Mouse (Mus musculus) olfactory bulb, adult 2 months (tissue): ENCODE measurements around the gene Resf1. TPM values are rescaled to one million over a fixed set of nuclear protein-coding genes. Genes with fewer than 3 reads are reported as not detected.
A peak's percentile ranks its signal among the peaks of the same experiment; 100 is the strongest.
"Not testable (repeated sequence)": the region's sequence is repeated elsewhere in the genome, so short reads cannot be mapped to it uniquely, and the experiment has no call there.

Experiments
- H3K27ac ChIP-seq: fragments of 200-500 bp; 2 replicates; pipeline ENCODE4 v1.5.1; 2012; ENCODE audit warnings: low read depth, low read length; ENCODE audit not compliant: insufficient read depth
- H3K4me1 ChIP-seq: fragments of 200-500 bp; 2 replicates; pipeline ENCODE4 v1.6.1; 2012; ENCODE audit warnings: low read length; ENCODE audit not compliant: control insufficient read depth, insufficient read depth
- H3K4me3 ChIP-seq: fragments of 200-500 bp; 2 replicates; pipeline ENCODE4 v1.5.1; 2012; ENCODE audit warnings: mild to moderate bottlenecking, low read depth, low read length, moderate library complexity; ENCODE audit not compliant: insufficient read depth
- CTCF ChIP-seq: fragments of 200-500 bp; IDR thresholded peaks from 2 replicates; pipeline ENCODE4 v1.5.1; 2012; ENCODE audit warnings: low read depth, mild to moderate bottlenecking, low read length, moderate library complexity; ENCODE audit not compliant: insufficient read depth
- POLR2A ChIP-seq: fragments of 200-500 bp; IDR thresholded peaks from 2 replicates; pipeline ENCODE4 v1.6.1; 2012; ENCODE audit warnings: mild to moderate bottlenecking, low read depth, low read length, moderate library complexity; ENCODE audit not compliant: insufficient read depth
- WGBS: fragments of 180-500 bp; shearing (Covaris S2); methylation state at CpG from one replicate; pipeline ENCODE4 v1.1.7; 2018; 5-methylcytosine and 5-hydroxymethylcytosine counted together
- polyA plus RNA-seq: library from polyadenylated mRNA; stranded (reverse); fragments of >200 nt; gene quantifications from 2 replicates; pipeline ENCODE4 v1.2.4, GENCODE M21; 2012; ENCODE audit warnings: low replicate concordance; ENCODE audit not compliant: missing spikeins, insufficient read depth, insufficient read length

The Resf1 gene
- not detected in 2 replicates for polyA plus RNA-seq

GRCm38 (mm10) chr6:149308956-149309932, at the start of gene Resf1:
Gene Resf1 (plus strand): TSS chr6:149309414.
- WGBS: 1% methylated on average over 61 of the region's 61 CpGs
- Histone ChIP-seq H3K27ac (peak within 1 kb of the TSS; percentile 92), H3K4me3 (peak within 1 kb of the TSS; percentile 85), H3K4me1 (0 out of 2 replicates have a peak, but pooled peaks cover 2% of the 10 kb centered on the region)
- peak; percentile 89 for TF ChIP-seq POLR2A
- TF ChIP-seq CTCF: no peak

DNA sequence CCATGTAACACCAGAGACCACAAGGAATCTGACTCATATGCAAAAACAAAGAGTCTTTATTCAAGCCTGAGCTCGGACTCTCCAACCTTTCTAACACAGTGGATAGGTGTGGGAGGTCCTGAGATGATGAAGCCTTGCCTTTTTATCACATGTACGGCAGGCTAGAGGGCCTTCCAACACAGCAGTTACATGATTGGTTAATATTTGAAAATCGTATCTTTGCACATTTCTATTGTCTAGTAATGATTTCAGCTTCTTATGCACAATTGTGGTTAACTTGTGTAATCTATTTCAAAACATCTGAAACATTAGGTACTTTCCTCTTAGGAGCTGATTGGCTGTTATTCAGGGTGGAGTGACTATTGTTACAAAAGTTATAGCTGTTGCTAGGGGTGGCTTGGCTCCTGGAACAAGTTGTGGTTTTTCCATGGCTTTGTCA, 48.4 kb upstream of the Resf1 start:
- TF ChIP-seq CTCF: no peak
- TF ChIP-seq POLR2A: no peak

GRCm38 (mm10) chr6:149267951-149268350, 41.3 kb upstream of the Resf1 start:
- H3K27ac ChIP-seq: no peak overlapping the region
- H3K4me3 ChIP-seq: no peak overlapping the region
- H3K4me1 ChIP-seq: no peaks in the 10 kb centered on the region
- TF ChIP-seq CTCF: no peak
- no peak for TF ChIP-seq POLR2A

More for the DNA sequence above, 48.4 kb upstream of the Resf1 start:
- H3K27ac ChIP-seq: no peak overlapping the region
- H3K4me3 ChIP-seq: no peak overlapping the region
- WGBS: 68% methylated on average over 3 of the region's 3 CpGs
- H3K4me1 ChIP-seq: no peaks in the 10 kb centered on the region

- no peak overlapping the region for H3K4me3 ChIP-seq
- TF ChIP-seq POLR2A: no peak
- no peak for TF ChIP-seq CTCF
- no peak overlapping the region for H3K27ac ChIP-seq
- no peaks in the 10 kb centered on the region for H3K4me1 ChIP-seq
- WGBS: 73% methylated on average over 2 of the region's 2 CpGs
These were observed 30.9 kb upstream of the Resf1 start for GRCm38 (mm10) chr6:149278248-149278731.

GRCm38 (mm10) chr6:149278866-149279265, 30.3 kb upstream of the Resf1 start:
- WGBS: 96% methylated on average over 1 of the region's 1 CpGs
- H3K4me1 ChIP-seq: no peaks in the 10 kb centered on the region
- H3K4me3 ChIP-seq: no peak overlapping the region
- TF ChIP-seq POLR2A: no peak
- TF ChIP-seq CTCF: no peak
- no peak overlapping the region for H3K27ac ChIP-seq

GRCm38 (mm10) chr6:149280511-149280910, 28.7 kb upstream of the Resf1 start:
- H3K27ac ChIP-seq: no peak overlapping the region
- no peaks in the 10 kb centered on the region for H3K4me1 ChIP-seq
- no peak overlapping the region for H3K4me3 ChIP-seq
- TF ChIP-seq CTCF: no peak
- TF ChIP-seq POLR2A: no peak

DNA sequence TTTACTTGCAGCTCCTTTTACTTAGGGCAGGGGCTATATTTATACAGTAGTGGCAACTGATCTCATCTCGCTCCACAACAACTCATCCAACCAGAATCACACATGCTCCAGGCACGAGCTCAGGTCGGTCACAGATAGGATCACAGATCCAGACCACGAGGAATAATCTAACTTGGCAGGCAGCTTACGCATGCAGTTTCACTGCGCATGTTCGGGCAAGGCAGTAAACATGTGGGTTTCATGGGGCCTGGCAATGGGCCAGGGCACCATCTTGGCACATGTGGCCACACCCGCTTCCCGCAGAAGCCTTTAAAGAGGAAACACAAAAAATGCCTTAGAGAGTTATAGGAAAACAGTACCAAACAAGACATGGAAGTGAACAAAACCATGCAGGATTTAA, 21.0 kb upstream of the Resf1 start:
- H3K4me3 ChIP-seq, H3K27ac ChIP-seq, H3K4me1 ChIP-seq: not testable (repeated sequence)
- WGBS: 90% methylated on average over 9 of the region's 9 CpGs

- not testable (repeated sequence) for H3K27ac ChIP-seq, H3K4me1 ChIP-seq, H3K4me3 ChIP-seq
These were observed 6.0 kb upstream of the Resf1 start for GRCm38 (mm10) chr6:149303231-149303630.

GRCm38 (mm10) chr6:149307092-149307491, 2.1 kb upstream of the Resf1 start:
- Histone ChIP-seq H3K4me1 (0 out of 2 replicates have a peak, but pooled peaks cover 2% of the 10 kb centered on the region), H3K27ac (no peak overlapping the region), H3K4me3 (no peak overlapping the region)
- WGBS: 89% methylated on average over 2 of the region's 2 CpGs
- TF ChIP-seq CTCF (no peak), POLR2A (no peak)

- no peak overlapping the region for H3K27ac ChIP-seq
- no peak overlapping the region for H3K4me3 ChIP-seq
- no peak for TF ChIP-seq CTCF
- no peak for TF ChIP-seq POLR2A
- 0 out of 2 replicates have a peak, but pooled peaks cover 2% of the 10 kb centered on the region for H3K4me1 ChIP-seq
- 88% methylated on average over 2 of the region's 2 CpGs for WGBS
These were observed 1.4 kb upstream of the Resf1 start for GRCm38 (mm10) chr6:149307801-149308200.
